ENCODE assay signal across 32 mouse cellular contexts in genomic region chr4:136006821-136007220, GRCm38 (mm10). TPM values are rescaled to one million over a fixed set of nuclear protein-coding genes. Genes with fewer than 3 reads are reported as not detected.
DNase-seq lines count a peak whose midpoint lies in the region; ATAC-seq and TF ChIP-seq lines count a peak whose summit lies in the region.
"Had no signal": no experiment of that assay in that cellular context is flagged by ENCODE, and none has a peak within 500 bp of the region (broad histone marks: within the 10 kb centered on the region; RNA-seq: fewer than 3 reads in every experiment).

No protein-coding gene starts in this region.

- no peak overlapping the region for H3K9ac ChIP-seq in MEL (ENCODE audit: control insufficient read depth, low read depth, low read length, poor library complexity, severe bottlenecking)
- H3K9ac ChIP-seq: embryonic facial prominence, embryonic 13.5 days; forebrain, embryonic 15.5 days; heart, embryonic 12.5 days; hindbrain, embryonic 13.5 days; kidney, embryonic 15.5 days; liver, embryonic 15.5 days; midbrain, embryonic 13.5 days; neural tube, embryonic 15.5 days had no signal

- H3K4me3 ChIP-seq in MEL (ENCODE audit: control insufficient read depth in 1 of 2, insufficient read depth in 1 of 2, low read depth in 2 of 2, low read length in 2 of 2) = no peak overlapping the region
- H3K4me3 ChIP-seq: embryonic facial prominence, embryonic 13.5 days; forebrain, embryonic 10.5 days; forebrain, embryonic 15.5 days; heart, embryonic 12.5 days; hindbrain, embryonic 13.5 days; kidney, embryonic 15.5 days; layer of hippocampus, adult 2 months; liver, embryonic 15.5 days; megakaryocyte, embryonic 14.5 days; midbrain, embryonic 13.5 days; neural tube, embryonic 15.5 days had no signal

- peak; percentile 54; the same call in 1 of the 2 replicates for ATAC-seq in megakaryocyte, adult 5-6 weeks (ENCODE audit: poor library complexity, severe bottlenecking)
- ATAC-seq: forebrain, embryonic 15.5 days; midbrain, embryonic 13.5 days had no signal

- TF ChIP-seq CTCF in MEL (IDR thresholded peaks at IDR 0.05 in 2 of 3, conservative IDR thresholded peaks at IDR 0.05 in 1 of 3; ENCODE audit: control insufficient read depth in 1 of 3, insufficient read depth in 1 of 3, low read depth in 2 of 3, low read length in 3 of 3, poor library complexity in 1 of 3, severe bottlenecking in 1 of 3) = no peak

- TF ChIP-seq RAD21 in MEL (IDR thresholded peaks at IDR 0.05; ENCODE audit: low read depth, low read length) = no peak

- DNase-seq in lung, postnatal 25 days (ENCODE audit: low spot score) = peak; percentile 10
- DNase-seq in lung, postnatal 14 days = no peak
- DNase-seq in CD4-positive helper T cell, adult 2 months (ENCODE audit: low read depth, low spot score) = peak; percentile 41
- peak; percentile 45 for DNase-seq in MEL (ENCODE audit: low read depth, low spot score)
- DNase-seq in kidney, postnatal 4 days = no peak
- no peak for DNase-seq in urinary bladder, adult 2 months (ENCODE audit: low spot score)
- DNase-seq: adrenal gland, postnatal 10 days; cerebellum, adult 11 months; cerebellum, adult 9-10 months; cerebellum, postnatal 36 days; embryo, embryonic 11 days; gastrocnemius, postnatal 25 days; heart, adult 18-20 months; heart, postnatal 4 days; kidney, adult 18-20 months; left cerebral cortex, postnatal 4 days; retina, postnatal 1 day; right cerebral cortex, postnatal 25 days; spleen, adult 18-20 months; thymus, postnatal 14 days had no signal

- H3K36me3 ChIP-seq in MEL (ENCODE audit: control insufficient read depth in 1 of 2, insufficient read depth in 2 of 2, low read length in 2 of 2) = peaks cover 5 to 40% of the 10 kb centered on the region in 2 experiments

- no peaks in the 10 kb centered on the region; the same call in 1 of the 2 replicates for H3K79me2 ChIP-seq in MEL (ENCODE audit: control insufficient read depth, insufficient read depth, low read length, poor library complexity)

- H3K4me1 ChIP-seq in MEL (ENCODE audit: control insufficient read depth in 1 of 2, insufficient read depth in 2 of 2, low read length in 2 of 2) = peaks cover 0 to 3% of the 10 kb centered on the region in 2 experiments; a peak in 1 of 4 replicates
- H3K4me1 ChIP-seq: embryonic facial prominence, embryonic 13.5 days; forebrain, embryonic 10.5 days; forebrain, embryonic 15.5 days; hindbrain, embryonic 13.5 days; kidney, embryonic 15.5 days; midbrain, embryonic 13.5 days; neural tube, embryonic 15.5 days had no signal

- no peak overlapping the region for H3K27ac ChIP-seq in MEL (ENCODE audit: control insufficient read depth, low read depth, low read length)
- H3K27ac ChIP-seq: embryonic facial prominence, embryonic 13.5 days; forebrain, embryonic 10.5 days; forebrain, embryonic 15.5 days; hindbrain, embryonic 13.5 days; kidney, embryonic 15.5 days; layer of hippocampus, adult 2 months; liver, embryonic 15.5 days; midbrain, embryonic 13.5 days; neural tube, embryonic 15.5 days had no signal

- TF ChIP-seq EP300 in MEL (IDR thresholded peaks at IDR 0.05; ENCODE audit: low read depth in 1 of 2, low read length in 2 of 2) = no peak

- no peaks in the 10 kb centered on the region for H3K27me3 ChIP-seq in MEL (ENCODE audit: control insufficient read depth in 1 of 2, insufficient read depth in 2 of 2, low read length in 2 of 2)
- H3K27me3 ChIP-seq: embryonic facial prominence, embryonic 13.5 days; forebrain, embryonic 15.5 days; heart, embryonic 12.5 days; hindbrain, embryonic 13.5 days; kidney, embryonic 15.5 days; liver, embryonic 15.5 days; megakaryocyte, embryonic 14.5 days; midbrain, embryonic 13.5 days; neural tube, embryonic 15.5 days had no signal

- TF ChIP-seq POLR2A in MEL (IDR thresholded peaks at IDR 0.05; ENCODE audit: control insufficient read depth in 1 of 2, insufficient read depth in 1 of 2, low read depth in 1 of 2, low read length in 2 of 2, poor library complexity in 1 of 2) = no peak

- no peaks in the 10 kb centered on the region for H3K9me3 ChIP-seq in MEL (replicated peaks; ENCODE audit: insufficient read depth, low read length)
- H3K9me3 ChIP-seq: embryonic facial prominence, embryonic 13.5 days; forebrain, embryonic 10.5 days; forebrain, embryonic 15.5 days; heart, embryonic 12.5 days; hindbrain, embryonic 13.5 days; kidney, embryonic 15.5 days; liver, embryonic 15.5 days; megakaryocyte, embryonic 14.5 days; midbrain, embryonic 13.5 days; neural tube, embryonic 15.5 days had no signal

TF ChIP-seq in MEL, 35 proteins besides CTCF, POLR2A, EP300 and RAD21:
- TF ChIP-seq ZNF384 (IDR thresholded peaks at IDR 0.05; ENCODE audit: low read depth, low read length) (no peak), MAZ (IDR thresholded peaks at IDR 0.05; ENCODE audit: low read depth, low read length) (no peak)
TF ChIP-seq in MEL: peak in this region for 0.

RNA-seq across cellular contexts. Expression of gene Eloa, which starts 14.7 kb away (rescaled TPM):
- total RNA-seq in MEL (2012; rRNA removed) = 30.9 and 34.1 TPM in 2 replicates
- 10 to 100 TPM; 30.8 to 41.4 TPM for polyA plus RNA-seq in MEL (2012; ENCODE audit: insufficient read depth in 1 of 2, insufficient read length in 2 of 2, low read depth in 1 of 2, low replicate concordance in 2 of 2, missing spikeins in 1 of 2)
- total RNA-seq in megakaryocyte, adult 5-6 weeks (2015) = 61.0 and 62.7 TPM in 2 replicates
- total RNA-seq in megakaryocyte, adult 5-6 weeks (2017) = 63.0 and 68.6 TPM in 2 replicates
- 25.2 and 28.1 TPM in 2 replicates for polyA plus RNA-seq in urinary bladder, adult 2 months (2012; rRNA removed)

RNA-seq across cellular contexts. Expression of gene Pithd1, which starts 19.8 kb away (rescaled TPM):
- 75.5 and 77.7 TPM in 2 replicates for total RNA-seq in MEL (2012; rRNA removed)
- 10 to 100 TPM in 1 of 2 experiments, not detected in 1; 62.8 TPM for polyA plus RNA-seq in MEL (2012; ENCODE audit: insufficient read depth in 1 of 2, insufficient read length in 2 of 2, low read depth in 1 of 2, low replicate concordance in 2 of 2, missing spikeins in 1 of 2)
- total RNA-seq in megakaryocyte, adult 5-6 weeks (2015) = 14.9 and 18.5 TPM in 2 replicates
- 20.6 and 26.2 TPM in 2 replicates for total RNA-seq in megakaryocyte, adult 5-6 weeks (2017)
- polyA plus RNA-seq in urinary bladder, adult 2 months (2012; rRNA removed) = 41.4 and 46.9 TPM in 2 replicates

RNA-seq across cellular contexts. Expression of gene Lypla2, which starts 34.4 kb away (rescaled TPM):
- 53.8 and 65.1 TPM in 2 replicates for total RNA-seq in MEL (2012; rRNA removed)
- 10 to 100 TPM in 1 of 2 experiments, not detected in 1; 95.6 TPM for polyA plus RNA-seq in MEL (2012; ENCODE audit: insufficient read depth in 1 of 2, insufficient read length in 2 of 2, low read depth in 1 of 2, low replicate concordance in 2 of 2, missing spikeins in 1 of 2)
- 49.7 and 51.4 TPM in 2 replicates for total RNA-seq in megakaryocyte, adult 5-6 weeks (2015)
- total RNA-seq in megakaryocyte, adult 5-6 weeks (2017) = 21.4 and 25.3 TPM in 2 replicates
- polyA plus RNA-seq in urinary bladder, adult 2 months (2012; rRNA removed) = 55.2 and 63.6 TPM in 2 replicates

RNA-seq across cellular contexts. Expression of gene Gale, which starts 43.3 kb away (rescaled TPM):
- total RNA-seq in MEL (2012; rRNA removed) = 23.3 and 24.5 TPM in 2 replicates
- 10 to 100 TPM in 1 of 2 experiments, not detected in 1; 31.2 TPM for polyA plus RNA-seq in MEL (2012; ENCODE audit: insufficient read depth in 1 of 2, insufficient read length in 2 of 2, low read depth in 1 of 2, low replicate concordance in 2 of 2, missing spikeins in 1 of 2)
- 6.4 and 7.6 TPM in 2 replicates for total RNA-seq in megakaryocyte, adult 5-6 weeks (2015)
- total RNA-seq in megakaryocyte, adult 5-6 weeks (2017) = 10.0 and 11.6 TPM in 2 replicates
- 20.4 and 36.8 TPM in 2 replicates for polyA plus RNA-seq in urinary bladder, adult 2 months (2012; rRNA removed)

RNA-seq across cellular contexts. Expression of gene Rpl11, which starts 46.4 kb away (rescaled TPM):
- 2,589 and 2,603 TPM in 2 replicates for total RNA-seq in MEL (2012; rRNA removed)
- 1,000 to 10,000 TPM in 1 of 2 experiments, not detected in 1; 2,003 TPM for polyA plus RNA-seq in MEL (2012; ENCODE audit: insufficient read depth in 1 of 2, insufficient read length in 2 of 2, low read depth in 1 of 2, low replicate concordance in 2 of 2, missing spikeins in 1 of 2)
- total RNA-seq in megakaryocyte, adult 5-6 weeks (2015) = 1,014 and 1,023 TPM in 2 replicates
- total RNA-seq in megakaryocyte, adult 5-6 weeks (2017) = 540 and 557 TPM in 2 replicates
- 979 and 1,127 TPM in 2 replicates for polyA plus RNA-seq in urinary bladder, adult 2 months (2012; rRNA removed)

Comparison
In these comparisons a context has a peak if more than half of its experiments do, and no peak if none do; other contexts are left out.
1. DNase-seq: peak in lung, postnatal 25 days (single experiment), CD4-positive helper T cell, adult 2 months (single experiment) and MEL (single experiment); none in lung, postnatal 14 days (single experiment), kidney, postnatal 4 days (0 of 2) and urinary bladder, adult 2 months (single experiment).